Mouse (Mus musculus): ENCODE data around the gene Gorasp1. TPM values are rescaled to one million over a fixed set of nuclear protein-coding genes. Genes with fewer than 3 reads are reported as not detected.

The Gorasp1 gene
- polyA plus RNA-seq, 1 experiment from 2014 or later, result 28.9 TPM

DNA sequence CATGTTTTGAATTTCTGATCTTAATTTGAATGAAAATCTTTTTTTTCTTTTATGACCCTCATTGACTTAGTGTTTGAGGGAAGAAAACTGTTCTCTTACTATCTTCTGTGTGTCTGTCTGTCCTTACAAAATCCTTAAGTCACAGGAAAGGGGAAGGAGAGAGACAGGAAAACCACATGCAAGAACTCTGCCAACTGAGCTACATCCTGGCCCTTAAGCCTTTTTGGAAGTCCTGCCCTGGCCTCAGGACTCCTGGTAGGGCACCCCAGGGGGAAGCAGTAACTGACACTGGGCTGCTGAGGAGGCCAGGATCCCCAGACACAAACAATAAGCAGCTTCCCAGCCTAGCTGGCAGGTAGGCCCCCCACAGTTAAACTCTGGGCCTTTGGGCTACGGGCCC is 6.0 kb upstream of the Gorasp1 start:
- H3K9ac ChIP-seq, result no peak overlapping the region
- H3K9me3 ChIP-seq, result no peaks in the 10 kb centered on the region
- no peaks in the 10 kb centered on the region for H3K27me3 ChIP-seq
- no peak overlapping the region for H3K4me2 ChIP-seq
- no peaks in the 10 kb centered on the region for H3K4me1 ChIP-seq (replicated peaks)
- ATAC-seq (ENCODE audit: low FRiP score, low read depth), result no peak
- H3K4me3 ChIP-seq, result no peak overlapping the region
- 44% methylated on average over 1 of the region's 1 CpGs for WGBS
- H3K27ac ChIP-seq (replicated peaks), result no peak overlapping the region
- no peaks in the 10 kb centered on the region for H3K36me3 ChIP-seq

GRCm38 (mm10) chr9:119941861-119942260 is 4.5 kb upstream of the Gorasp1 start:
- ATAC-seq (ENCODE audit: low FRiP score, low read depth), result no peak
- Histone ChIP-seq H3K9me3 (no peaks in the 10 kb centered on the region), H3K4me3 (no peak overlapping the region), H3K4me1 (replicated peaks) (peaks cover 9% of the 10 kb centered on the region), H3K27me3 (no peaks in the 10 kb centered on the region), H3K9ac (no peak overlapping the region), H3K36me3 (no peaks in the 10 kb centered on the region), H3K27ac (replicated peaks) (no peak overlapping the region), H3K4me2 (no peak overlapping the region)
- 85% methylated on average over 14 of the region's 14 CpGs for WGBS

GRCm38 (mm10) chr9:119941407-119941806 is 4.0 kb upstream of the Gorasp1 start:
- no peak for ATAC-seq (ENCODE audit: low FRiP score, low read depth)
- 73% methylated on average over 5 of the region's 5 CpGs for WGBS

GRCm38 (mm10) chr9:119939646-119940045 is 2.3 kb upstream of the Gorasp1 start:
- Histone ChIP-seq H3K36me3 (no peaks in the 10 kb centered on the region; the same call in 1 of the 2 replicates), H3K4me1 (replicated peaks) (peaks cover 21% of the 10 kb centered on the region), H3K4me3 (no peak overlapping the region), H3K27ac (replicated peaks) (no peak overlapping the region), H3K9ac (no peak overlapping the region), H3K27me3 (no peaks in the 10 kb centered on the region), H3K9me3 (no peaks in the 10 kb centered on the region), H3K4me2 (no peak overlapping the region)
- ATAC-seq (ENCODE audit: low FRiP score, low read depth), result no peak
- WGBS, result 87% methylated on average over 10 of the region's 10 CpGs

More at GRCm38 (mm10) chr9:119941407-119941806, 4.0 kb upstream of the Gorasp1 start:
- no peaks in the 10 kb centered on the region for H3K9me3 ChIP-seq
- peaks cover 13% of the 10 kb centered on the region for H3K4me1 ChIP-seq (replicated peaks)
- H3K36me3 ChIP-seq, result no peaks in the 10 kb centered on the region
- no peaks in the 10 kb centered on the region for H3K27me3 ChIP-seq
- H3K4me2 ChIP-seq, result no peak overlapping the region
- H3K9ac ChIP-seq, result no peak overlapping the region
- no peak overlapping the region for H3K4me3 ChIP-seq
- no peak overlapping the region for H3K27ac ChIP-seq (replicated peaks)

GRCm38 (mm10) chr9:119938496-119938895 is 1.1 kb upstream of the Gorasp1 start:
- H3K9me3 ChIP-seq, result no peaks in the 10 kb centered on the region
- no peaks in the 10 kb centered on the region; the same call in 1 of the 2 replicates for H3K36me3 ChIP-seq
- no peak overlapping the region for H3K9ac ChIP-seq
- no peak overlapping the region for H3K27ac ChIP-seq (replicated peaks)
- 84% methylated on average over 4 of the region's 4 CpGs for WGBS
- no peaks in the 10 kb centered on the region for H3K27me3 ChIP-seq
- H3K4me3 ChIP-seq, result no peak overlapping the region
- H3K4me1 ChIP-seq (replicated peaks), result peaks cover 21% of the 10 kb centered on the region
- no peak for ATAC-seq (ENCODE audit: low FRiP score, low read depth)
- no peak overlapping the region for H3K4me2 ChIP-seq

DNA sequence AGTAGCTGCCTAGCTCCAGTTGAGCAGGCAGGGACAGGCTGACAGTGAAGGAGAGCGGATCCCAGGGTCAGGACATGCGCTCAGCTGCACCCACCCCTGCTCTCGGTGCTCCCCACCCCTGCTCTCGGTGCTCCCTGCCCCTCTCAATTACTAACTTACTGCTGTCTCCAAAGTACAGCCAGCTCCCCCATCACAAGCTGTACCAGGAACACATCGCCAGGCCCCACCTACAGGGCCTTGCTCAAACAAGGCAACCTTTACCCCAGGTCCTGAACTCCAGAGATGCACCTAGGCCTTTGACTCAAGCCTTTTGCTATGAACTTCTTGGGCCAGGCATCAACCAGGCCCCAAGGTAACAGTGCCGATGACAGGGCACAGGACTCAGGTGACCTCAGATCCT is 3.7 kb downstream of the Gorasp1 start:
- Histone ChIP-seq H3K27ac (replicated peaks) (no peak overlapping the region), H3K27me3 (no peaks in the 10 kb centered on the region), H3K4me1 (replicated peaks) (peaks cover 21% of the 10 kb centered on the region), H3K9ac (no peak overlapping the region), H3K4me2 (no peak overlapping the region), H3K36me3 (peaks cover 11% of the 10 kb centered on the region), H3K9me3 (no peaks in the 10 kb centered on the region), H3K4me3 (no peak overlapping the region)
- ATAC-seq (ENCODE audit: low FRiP score, low read depth), result no peak
- 95% methylated on average over 6 of the region's 6 CpGs for WGBS

DNA sequence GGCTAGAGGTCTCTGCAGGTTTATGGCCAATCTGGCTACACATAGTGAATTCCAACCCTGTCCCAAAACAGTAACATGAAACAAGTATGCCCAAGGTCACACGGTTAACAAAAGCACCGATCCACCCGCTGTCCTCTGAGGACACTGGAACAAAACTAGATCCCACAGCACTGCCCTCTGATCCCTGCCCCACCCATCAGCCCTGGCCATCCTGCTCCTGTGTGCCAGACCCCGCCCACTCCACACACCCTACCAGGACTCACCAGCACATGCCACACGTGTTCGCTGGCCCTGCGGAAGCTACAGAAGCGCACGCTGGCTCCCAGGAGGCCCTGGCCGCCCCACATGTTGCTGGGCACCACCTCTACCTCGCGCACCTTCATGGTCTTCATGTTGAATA is 5.0 kb downstream of the Gorasp1 start:
- 88% methylated on average over 12 of the region's 12 CpGs for WGBS
- H3K4me2 ChIP-seq, result no peak overlapping the region
- H3K27ac ChIP-seq (replicated peaks), result no peak overlapping the region
- peaks cover 24% of the 10 kb centered on the region for H3K36me3 ChIP-seq
- H3K9me3 ChIP-seq, result no peaks in the 10 kb centered on the region
- no peaks in the 10 kb centered on the region for H3K27me3 ChIP-seq
- H3K9ac ChIP-seq, result no peak overlapping the region
- no peak overlapping the region for H3K4me3 ChIP-seq
- ATAC-seq (ENCODE audit: low FRiP score, low read depth), result no peak
- peaks cover 15% of the 10 kb centered on the region for H3K4me1 ChIP-seq (replicated peaks)

GRCm38 (mm10) chr9:119926497-119926896 is 10.9 kb downstream of the Gorasp1 start:
- H3K27me3 ChIP-seq, result no peaks in the 10 kb centered on the region
- H3K27ac ChIP-seq (replicated peaks), result no peak overlapping the region
- no peak overlapping the region for H3K4me2 ChIP-seq
- WGBS, result 85% methylated on average over 5 of the region's 5 CpGs
- no peaks in the 10 kb centered on the region for H3K9me3 ChIP-seq
- peaks cover 73% of the 10 kb centered on the region for H3K36me3 ChIP-seq
- H3K4me1 ChIP-seq (replicated peaks), result no peaks in the 10 kb centered on the region
- no peak overlapping the region for H3K4me3 ChIP-seq
- no peak for ATAC-seq (ENCODE audit: low FRiP score, low read depth)
- no peak overlapping the region for H3K9ac ChIP-seq

DNA sequence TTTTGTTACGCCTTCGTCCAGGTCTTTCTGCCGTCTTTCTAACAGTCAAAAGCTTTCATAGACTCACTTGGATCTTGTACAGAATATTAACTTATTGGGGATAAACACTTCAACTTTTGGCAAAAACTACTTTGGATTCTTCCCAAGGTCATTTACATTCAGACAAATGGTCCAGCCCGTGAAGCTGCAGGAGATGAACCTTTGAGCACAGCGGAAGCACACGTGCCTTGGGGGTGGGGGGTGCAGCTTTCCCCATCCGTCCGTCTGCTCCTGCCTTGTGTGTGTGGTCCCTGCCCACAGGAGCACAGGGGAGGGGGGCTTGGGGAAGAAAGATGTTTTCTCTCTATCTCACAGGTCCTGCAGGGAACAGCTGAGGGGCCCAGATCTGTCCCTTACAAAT is 11.6 kb downstream of the Gorasp1 start:
- H3K9ac ChIP-seq, result no peak overlapping the region
- H3K27ac ChIP-seq (replicated peaks), result no peak overlapping the region
- H3K4me1 ChIP-seq (replicated peaks), result no peaks in the 10 kb centered on the region
- 67% methylated on average over 8 of the region's 8 CpGs for WGBS
- H3K4me3 ChIP-seq, result no peak overlapping the region
- ATAC-seq (ENCODE audit: low FRiP score, low read depth), result no peak
- peaks cover 77% of the 10 kb centered on the region for H3K36me3 ChIP-seq
- no peak overlapping the region for H3K4me2 ChIP-seq
- no peaks in the 10 kb centered on the region for H3K9me3 ChIP-seq
- no peaks in the 10 kb centered on the region for H3K27me3 ChIP-seq

GRCm38 (mm10) chr9:119925120-119925657 is 12.2 kb downstream of the Gorasp1 start:
- Histone ChIP-seq H3K4me2 (no peak overlapping the region), H3K4me1 (replicated peaks) (no peaks in the 10 kb centered on the region), H3K27ac (replicated peaks) (no peak overlapping the region), H3K36me3 (peaks cover 82% of the 10 kb centered on the region), H3K27me3 (no peaks in the 10 kb centered on the region), H3K4me3 (no peak overlapping the region), H3K9ac (no peak overlapping the region), H3K9me3 (no peaks in the 10 kb centered on the region)
- no peak for ATAC-seq (ENCODE audit: low FRiP score, low read depth)
- WGBS, result 93% methylated on average over 16 of the region's 16 CpGs

DNA sequence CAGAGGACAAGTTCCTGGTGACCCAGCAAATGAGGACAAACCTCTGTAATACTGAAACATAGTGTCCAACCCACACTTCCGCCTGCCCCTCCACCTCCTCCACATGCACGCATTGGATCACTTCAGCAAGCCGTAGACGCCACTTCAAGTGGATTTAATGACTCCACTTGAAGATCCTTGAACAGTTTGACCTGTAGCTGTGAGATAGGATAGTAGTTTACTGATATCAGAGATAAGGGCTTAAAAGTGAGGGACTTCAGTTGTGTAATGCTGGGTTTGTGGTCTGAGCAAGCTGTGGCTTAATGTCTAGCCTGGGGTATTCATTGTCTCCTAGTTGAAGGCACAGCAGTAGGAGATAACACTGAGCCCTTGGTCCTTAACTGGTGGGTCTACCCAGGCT is 13.9 kb downstream of the Gorasp1 start:
- ATAC-seq (ENCODE audit: low FRiP score, low read depth), result no peak
- H3K9ac ChIP-seq, result no peak overlapping the region
- no peak overlapping the region for H3K27ac ChIP-seq (replicated peaks)
- H3K36me3 ChIP-seq, result peaks cover 87% of the 10 kb centered on the region
- WGBS, result 97% methylated on average over 4 of the region's 4 CpGs
- no peaks in the 10 kb centered on the region for H3K4me1 ChIP-seq (replicated peaks)
- H3K4me2 ChIP-seq, result no peak overlapping the region
- no peaks in the 10 kb centered on the region for H3K27me3 ChIP-seq
- H3K4me3 ChIP-seq, result no peak overlapping the region
- no peaks in the 10 kb centered on the region for H3K9me3 ChIP-seq

DNA sequence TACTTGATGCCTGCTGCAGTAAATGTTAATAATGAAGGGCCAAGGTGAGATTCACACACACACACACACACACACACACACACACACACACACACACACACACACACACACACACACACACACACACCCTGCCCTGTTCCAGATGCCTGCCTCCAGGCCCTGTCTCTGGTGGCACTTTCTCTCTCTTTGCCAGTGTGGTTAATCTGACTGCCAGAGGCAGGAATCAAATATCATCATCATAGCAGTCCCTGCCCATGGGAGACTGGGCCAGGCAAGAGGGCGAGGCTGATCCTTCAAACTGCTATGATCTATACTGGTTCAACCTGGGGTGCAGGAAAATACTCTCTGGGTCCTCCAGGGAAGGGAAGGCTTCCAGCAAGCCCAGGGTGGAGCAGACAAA is 17.5 kb downstream of the Gorasp1 start:
- 82% methylated on average over 1 of the region's 1 CpGs for WGBS
- H3K4me1 ChIP-seq (replicated peaks), result no peaks in the 10 kb centered on the region
- H3K4me2 ChIP-seq, result no peak overlapping the region
- H3K9me3 ChIP-seq, result no peaks in the 10 kb centered on the region
- H3K27ac ChIP-seq (replicated peaks), result no peak overlapping the region
- H3K36me3 ChIP-seq, result peaks cover 73% of the 10 kb centered on the region
- H3K27me3 ChIP-seq, result no peaks in the 10 kb centered on the region
- no peak overlapping the region for H3K9ac ChIP-seq
- H3K4me3 ChIP-seq, result no peak overlapping the region
- no peak for ATAC-seq (ENCODE audit: low FRiP score, low read depth)
